Mouse (Mus musculus) kidney, adult 2 months (tissue): ENCODE measurements around the gene Adamts7.

Source experiments
- CTCF ChIP-seq: fragments of 200-500 bp; conservative IDR thresholded peaks from 2 replicates; pipeline ENCODE4 v1.5.1; 2011; ENCODE audit warnings: low read depth, mild to moderate bottlenecking, control low read depth, low read length, moderate library complexity, mixed read lengths; ENCODE audit not compliant: insufficient read depth, insufficient read length
- POLR2A ChIP-seq: fragments of 200-500 bp; IDR thresholded peaks from one replicate; pipeline ENCODE4 v1.6.1; 2011; ENCODE audit warnings: low read depth, low read length, control low read depth

- TF ChIP-seq CTCF: no peak
- no peak for TF ChIP-seq POLR2A
Observed at GRCm38 (mm10) chr9:90189391-90189790, 26.5 kb downstream of the Adamts7 start.
